Mouse (Mus musculus): ENCODE data around the gene BC048507.
"Not testable (repeated sequence)": the region's sequence is repeated elsewhere in the genome, so short reads cannot be mapped to it uniquely, and the experiment has no call there.

- TF ChIP-seq CTCF, POLR2A (IDR thresholded peaks at IDR 0.05; ENCODE audit: extremely low read depth, insufficient read depth, low read length): not testable (repeated sequence)
These were observed 30.0 kb upstream of the BC048507 start for GRCm38 (mm10) chr13:67833137-67833536.
